Mouse (Mus musculus) embryonic fibroblast, embryonic 13.5 days (primary cell): Measurements from ENCODE around the gene 1110051M20Rik.

Source experiments
- CTCF ChIP-seq: IDR thresholded peaks from 2 replicates; pipeline ENCODE4 v1.5.1; 2011; ENCODE audit warnings: mild to moderate bottlenecking, control low read depth, low read length, moderate library complexity, borderline replicate concordance; ENCODE audit not compliant: insufficient read depth
- POLR2A ChIP-seq: IDR thresholded peaks from 2 replicates; pipeline ENCODE4 v1.6.1; 2011; ENCODE audit warnings: low read depth, mild to moderate bottlenecking, control low read depth, low read length, moderate library complexity

DNA sequence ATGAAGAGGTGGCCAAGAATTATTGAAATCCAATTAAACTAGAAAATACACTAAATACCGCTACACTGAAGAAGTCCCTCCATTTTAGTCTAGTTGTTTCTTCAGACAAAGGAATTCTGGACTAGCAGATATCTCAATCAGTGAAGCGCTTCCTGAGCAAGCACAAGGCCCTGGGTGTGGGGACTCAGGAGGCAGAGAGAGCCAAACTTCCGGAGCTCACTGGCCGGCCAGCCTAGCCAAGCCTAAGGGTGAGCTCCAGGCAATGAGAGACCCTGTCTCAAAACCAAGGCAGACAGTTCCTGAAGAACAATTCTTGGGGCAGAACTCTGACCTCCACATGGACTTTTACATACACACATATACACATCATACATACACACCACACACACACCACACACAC, 95.6 kb downstream of the 1110051M20Rik start:
- no peak for TF ChIP-seq CTCF
- TF ChIP-seq POLR2A = no peak
